ENCODE assay signal across 27 mouse cellular contexts in the genomic region with DNA sequence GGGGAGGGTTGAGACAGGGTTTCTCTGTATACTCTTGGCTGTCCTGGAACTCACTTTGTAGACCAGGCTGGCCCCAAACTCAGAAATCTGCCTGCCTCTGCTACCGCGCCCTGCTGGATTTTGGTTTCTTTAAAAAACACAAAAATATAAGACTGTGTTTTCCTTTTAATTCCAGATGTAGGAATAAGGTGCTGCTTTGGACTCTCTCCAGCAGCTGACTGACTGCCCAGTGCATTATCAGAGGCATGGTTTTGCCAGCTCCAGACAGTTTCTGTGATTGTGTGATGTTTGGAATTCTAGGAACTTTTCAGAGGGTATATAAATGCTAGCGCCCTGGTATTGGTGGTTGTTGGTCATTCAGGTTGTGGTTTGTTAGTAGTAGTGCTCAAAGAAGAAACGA. TPM values are rescaled to one million over a fixed set of nuclear protein-coding genes. Genes with fewer than 3 reads are reported as not detected.
DNase-seq lines count a peak whose midpoint lies in the region; ATAC-seq and TF ChIP-seq lines count a peak whose summit lies in the region.
"Had no signal": no experiment of that assay in that cellular context is flagged by ENCODE, and none has a peak within 500 bp of the region (broad histone marks: within the 10 kb centered on the region; RNA-seq: fewer than 3 reads in every experiment).

No protein-coding gene starts in this region.

- no peaks in the 10 kb centered on the region for H3K27me3 ChIP-seq in heart, postnatal 0 days (ENCODE audit: control insufficient read depth, insufficient read depth, low read length)
- H3K27me3 ChIP-seq in heart, embryonic 10.5 days (ENCODE audit: insufficient read depth, poor library complexity, severe bottlenecking) = no peaks in the 10 kb centered on the region
- no peaks in the 10 kb centered on the region for H3K27me3 ChIP-seq in ES-Bruce4 (ENCODE audit: control insufficient read depth, insufficient read depth, low read length, poor library complexity, severe bottlenecking)
- H3K27me3 ChIP-seq in liver, embryonic 14.5 days (ENCODE audit: control insufficient read depth, insufficient read depth, low read length) = no peaks in the 10 kb centered on the region
- H3K27me3 ChIP-seq: heart, embryonic 13.5 days; limb, embryonic 15.5 days; midbrain, embryonic 12.5 days; Patski had no signal

- peaks cover 16% of the 10 kb centered on the region for H3K4me1 ChIP-seq in heart, postnatal 0 days (ENCODE audit: control insufficient read depth, insufficient read depth)
- H3K4me1 ChIP-seq in heart, embryonic 10.5 days = peaks cover 15% of the 10 kb centered on the region
- H3K4me1 ChIP-seq in ES-Bruce4 (ENCODE audit: control insufficient read depth, insufficient read depth, low read length) = no peaks in the 10 kb centered on the region
- H3K4me1 ChIP-seq in liver, embryonic 14.5 days (replicated peaks; ENCODE audit: control insufficient read depth in 2 of 2, insufficient read depth in 2 of 2, low read length in 1 of 2) = peaks cover 22 to 27% of the 10 kb centered on the region in 2 experiments

- peak overlapping the region; percentile 30; the same call in 1 of the 2 replicates for H3K27ac ChIP-seq in heart, postnatal 0 days (ENCODE audit: low read depth)
- no peak overlapping the region for H3K27ac ChIP-seq in heart, embryonic 10.5 days
- H3K27ac ChIP-seq in ES-Bruce4 (ENCODE audit: insufficient read depth, low read length) = no peak overlapping the region
- peak overlapping the region; percentile 82 for H3K27ac ChIP-seq in liver, embryonic 14.5 days
- H3K27ac ChIP-seq: forebrain, embryonic 10.5 days; heart, embryonic 13.5 days; hindbrain, embryonic 14.5 days; limb, embryonic 15.5 days; midbrain, embryonic 12.5 days had no signal

- H3K9ac ChIP-seq in heart, postnatal 0 days (replicated peaks; ENCODE audit: low read depth, low read length) = no peak overlapping the region
- H3K9ac ChIP-seq in ES-Bruce4 (ENCODE audit: low read depth, poor library complexity, severe bottlenecking) = 0 out of 2 replicates have a peak overlapping the region, but pooled peaks have one; percentile 62
- peak overlapping the region; percentile 49 for H3K9ac ChIP-seq in liver, embryonic 14.5 days (replicated peaks)
- H3K9ac ChIP-seq: forebrain, postnatal 0 days; heart, embryonic 13.5 days; hindbrain, embryonic 14.5 days; limb, embryonic 15.5 days had no signal

- H3K9me3 ChIP-seq in heart, postnatal 0 days (replicated peaks; ENCODE audit: control insufficient read depth, low read length) = no peaks in the 10 kb centered on the region
- no peaks in the 10 kb centered on the region for H3K9me3 ChIP-seq in heart, embryonic 10.5 days
- no peaks in the 10 kb centered on the region for H3K9me3 ChIP-seq in ES-Bruce4 (replicated peaks; ENCODE audit: control insufficient read depth, insufficient read depth, low read length, poor library complexity, severe bottlenecking)
- no peaks in the 10 kb centered on the region for H3K9me3 ChIP-seq in liver, embryonic 14.5 days (ENCODE audit: control insufficient read depth, low read length)
- H3K9me3 ChIP-seq: forebrain, embryonic 10.5 days; heart, embryonic 13.5 days; limb, embryonic 15.5 days; midbrain, embryonic 12.5 days had no signal

- TF ChIP-seq EP300 in heart, postnatal 0 days (IDR thresholded peaks at IDR 0.05; ENCODE audit: low read depth) = no peak
- TF ChIP-seq EP300 in ES-Bruce4 (IDR thresholded peaks at IDR 0.05; ENCODE audit: insufficient read depth, low read depth, low read length) = no peak
- TF ChIP-seq EP300 in liver, embryonic 14.5 days (IDR thresholded peaks at IDR 0.05; ENCODE audit: low read depth) = no peak

- no peak overlapping the region for H3K4me3 ChIP-seq in heart, postnatal 0 days (ENCODE audit: low read depth, low read length)
- H3K4me3 ChIP-seq in heart, embryonic 10.5 days = no peak overlapping the region
- H3K4me3 ChIP-seq in ES-Bruce4 (ENCODE audit: low read depth, low read length) = no peak overlapping the region
- H3K4me3 ChIP-seq in liver, embryonic 14.5 days (ENCODE audit: insufficient read depth in 1 of 2, low read depth in 2 of 2, low read length in 2 of 2) = no peak overlapping the region
- H3K4me3 ChIP-seq: heart, embryonic 13.5 days; left cerebral cortex, adult 2 months; limb, embryonic 15.5 days; midbrain, embryonic 12.5 days had no signal

- no peak for TF ChIP-seq CTCF in heart, postnatal 0 days (IDR thresholded peaks at IDR 0.05; ENCODE audit: low read depth)
- no peak for TF ChIP-seq CTCF in ES-Bruce4 (IDR thresholded peaks at IDR 0.05; ENCODE audit: low read depth, low read length)
- TF ChIP-seq CTCF in liver, embryonic 14.5 days (IDR thresholded peaks at IDR 0.05; ENCODE audit: low read depth) = no peak

- ATAC-seq in heart, postnatal 0 days (ENCODE audit: insufficient read depth, low read depth) = no peak
- no peak for ATAC-seq in liver, embryonic 14.5 days (ENCODE audit: insufficient read depth)
- ATAC-seq: forebrain, postnatal 0 days; lung, postnatal 0 days; Patski had no signal

- WGBS in heart, postnatal 0 days = 83% methylated on average over 4 of the region's 4 CpGs
- WGBS in heart, embryonic 10.5 days = 78% methylated on average over 4 of the region's 4 CpGs
- WGBS in liver, embryonic 14.5 days (ENCODE audit: insufficient replicate concordance) = 79% methylated on average over 4 of the region's 4 CpGs

- TF ChIP-seq POLR2A in ES-Bruce4 (IDR thresholded peaks at IDR 0.05; ENCODE audit: insufficient read depth, low read length) = no peak

- H3K36me3 ChIP-seq in heart, postnatal 0 days (replicated peaks; ENCODE audit: control insufficient read depth, insufficient read depth, low read length) = no peaks in the 10 kb centered on the region
- peaks cover 6% of the 10 kb centered on the region; the same call in 1 of the 2 replicates for H3K36me3 ChIP-seq in heart, embryonic 10.5 days
- H3K36me3 ChIP-seq in ES-Bruce4 (ENCODE audit: control insufficient read depth, insufficient read depth, low read length, poor library complexity, severe bottlenecking) = peaks cover 4% of the 10 kb centered on the region; the same call in 1 of the 2 replicates
- peaks cover 11% of the 10 kb centered on the region for H3K36me3 ChIP-seq in liver, embryonic 14.5 days (replicated peaks; ENCODE audit: control insufficient read depth, insufficient read depth, low read depth)

- no peak overlapping the region for H3K4me2 ChIP-seq in heart, postnatal 0 days (ENCODE audit: low read depth, low read length)
- peak overlapping the region; percentile 87 for H3K4me2 ChIP-seq in liver, embryonic 14.5 days (ENCODE audit: low read depth)
- H3K4me2 ChIP-seq: hindbrain, embryonic 14.5 days; limb, embryonic 15.5 days; midbrain, embryonic 12.5 days had no signal

- DNase-seq in cerebellum, adult 9-10 months = peak; percentile 42
- DNase-seq in cerebellum, adult 8-10 months = no peak
- DNase-seq in heart, postnatal 0 days (ENCODE audit: low spot score) = no peak
- no peak for DNase-seq in heart, embryonic 10.5 days (ENCODE audit: low spot score)
- no peak for DNase-seq in liver, embryonic 14.5 days (ENCODE audit: low read depth in 3 of 3, low spot score in 3 of 3)
- DNase-seq in right cerebral cortex, adult 2 months (ENCODE audit: low spot score in 2 of 2) = no peak
- no peak for DNase-seq in retina, postnatal 1 day
- DNase-seq: adrenal gland, adult 8-10 months; cerebellum, adult 18-20 months; forebrain, postnatal 0 days; gastrocnemius, postnatal 36 days; heart, postnatal 36 days; kidney, adult 8-10 months; kidney, postnatal 10 days; right cerebral cortex, postnatal 25 days; spleen, adult 18-20 months; thymus, postnatal 36 days had no signal

RNA-seq across cellular contexts. Expression of a gene that starts 2.4 kb away (rescaled TPM):
- total RNA-seq in heart, postnatal 0 days (2014; rRNA removed; ENCODE audit: low replicate concordance) = 46.5 and 46.8 TPM in 2 replicates
- 20.5 TPM in 2 replicates for polyA plus RNA-seq in heart, postnatal 0 days (2015; fragmentation: Nextera tagmentation; extraction: Ambion mirVana)
- 33.3 and 33.4 TPM in 2 replicates for polyA plus RNA-seq in heart, embryonic 10.5 days (2016; fragmentation: Nextera tagmentation; extraction: Ambion mirVana)
- polyA plus RNA-seq in ES-Bruce4 (2011; ENCODE audit: insufficient read depth, insufficient read length, low read depth, missing spikeins) = 39.6 and 42.4 TPM in 2 replicates
- polyA plus RNA-seq in liver, embryonic 14.5 days (2012; rRNA removed) = 17.2 and 17.4 TPM in 2 replicates
- polyA plus RNA-seq in liver, embryonic 14.5 days (2014; fragmentation: Nextera tagmentation; extraction: Ambion mirVana) = 18.8 and 20.1 TPM in 2 replicates

RNA-seq across cellular contexts. Expression of a gene that starts 9.8 kb away (rescaled TPM):
- 5.2 and 5.8 TPM in 2 replicates for total RNA-seq in heart, postnatal 0 days (2014; rRNA removed; ENCODE audit: low replicate concordance)
- 10.1 and 10.5 TPM in 2 replicates for polyA plus RNA-seq in heart, postnatal 0 days (2015; fragmentation: Nextera tagmentation; extraction: Ambion mirVana)
- 30.0 and 42.1 TPM in 2 replicates for polyA plus RNA-seq in heart, embryonic 10.5 days (2016; fragmentation: Nextera tagmentation; extraction: Ambion mirVana)
- polyA plus RNA-seq in ES-Bruce4 (2011; ENCODE audit: insufficient read depth, insufficient read length, low read depth, missing spikeins) = 32.9 and 34.9 TPM in 2 replicates
- 22.1 and 27.5 TPM in 2 replicates for polyA plus RNA-seq in liver, embryonic 14.5 days (2012; rRNA removed)
- 50.9 and 54.6 TPM in 2 replicates for polyA plus RNA-seq in liver, embryonic 14.5 days (2014; fragmentation: Nextera tagmentation; extraction: Ambion mirVana)

RNA-seq across cellular contexts. Expression of a gene that starts 16.5 kb away (rescaled TPM):
- total RNA-seq in heart, postnatal 0 days (2014; rRNA removed; ENCODE audit: low replicate concordance) = not detected in 2 replicates
- 1.1 and 1.2 TPM in 2 replicates for polyA plus RNA-seq in heart, postnatal 0 days (2015; fragmentation: Nextera tagmentation; extraction: Ambion mirVana)
- 6.4 and 6.8 TPM in 2 replicates for polyA plus RNA-seq in heart, embryonic 10.5 days (2016; fragmentation: Nextera tagmentation; extraction: Ambion mirVana)
- 0.56 and 0.73 TPM in 2 replicates for polyA plus RNA-seq in ES-Bruce4 (2011; ENCODE audit: insufficient read depth, insufficient read length, low read depth, missing spikeins)
- 122 and 145 TPM in 2 replicates for polyA plus RNA-seq in liver, embryonic 14.5 days (2012; rRNA removed)
- polyA plus RNA-seq in liver, embryonic 14.5 days (2014; fragmentation: Nextera tagmentation; extraction: Ambion mirVana) = 53.4 and 58.1 TPM in 2 replicates
- total RNA-seq: monocyte, adult 5-6 weeks had no signal

RNA-seq across cellular contexts. Expression of a gene that starts 26.1 kb away (rescaled TPM):
- total RNA-seq in heart, postnatal 0 days (2014; rRNA removed; ENCODE audit: low replicate concordance) = 4.3 TPM in 1 of 2 replicates, not detected in the other
- 3.0 and 3.1 TPM in 2 replicates for polyA plus RNA-seq in heart, postnatal 0 days (2015; fragmentation: Nextera tagmentation; extraction: Ambion mirVana)
- polyA plus RNA-seq in heart, embryonic 10.5 days (2016; fragmentation: Nextera tagmentation; extraction: Ambion mirVana) = 6.9 and 7.3 TPM in 2 replicates
- 9.9 and 10.3 TPM in 2 replicates for polyA plus RNA-seq in ES-Bruce4 (2011; ENCODE audit: insufficient read depth, insufficient read length, low read depth, missing spikeins)
- polyA plus RNA-seq in liver, embryonic 14.5 days (2012; rRNA removed) = 1.1 and 1.8 TPM in 2 replicates
- polyA plus RNA-seq in liver, embryonic 14.5 days (2014; fragmentation: Nextera tagmentation; extraction: Ambion mirVana) = 0.98 and 1.1 TPM in 2 replicates
- total RNA-seq: monocyte, adult 5-6 weeks had no signal

RNA-seq across cellular contexts. Expression of a gene that starts 38.4 kb away (rescaled TPM):
- 82.7 and 85.6 TPM in 2 replicates for total RNA-seq in heart, postnatal 0 days (2014; rRNA removed; ENCODE audit: low replicate concordance)
- polyA plus RNA-seq in heart, postnatal 0 days (2015; fragmentation: Nextera tagmentation; extraction: Ambion mirVana) = 151 and 159 TPM in 2 replicates
- 172 and 182 TPM in 2 replicates for polyA plus RNA-seq in heart, embryonic 10.5 days (2016; fragmentation: Nextera tagmentation; extraction: Ambion mirVana)
- 63.5 and 69.6 TPM in 2 replicates for polyA plus RNA-seq in ES-Bruce4 (2011; ENCODE audit: insufficient read depth, insufficient read length, low read depth, missing spikeins)
- 18.7 and 24.7 TPM in 2 replicates for polyA plus RNA-seq in liver, embryonic 14.5 days (2012; rRNA removed)
- 66.3 and 70.9 TPM in 2 replicates for polyA plus RNA-seq in liver, embryonic 14.5 days (2014; fragmentation: Nextera tagmentation; extraction: Ambion mirVana)

Comparison
In these comparisons a context has a peak if more than half of its experiments do, and no peak if none do; other contexts are left out.
1. H3K27ac ChIP-seq: peak in heart, postnatal 0 days (single experiment) and liver, embryonic 14.5 days (single experiment); none in heart, embryonic 10.5 days (single experiment) and ES-Bruce4 (single experiment).